Mouse (Mus musculus) neutrophil, adult 5-6 weeks (primary cell): Measurements from ENCODE around the gene Chpf. TPM values are rescaled to one million over a fixed set of nuclear protein-coding genes. Genes with fewer than 3 reads are reported as not detected.
A peak's percentile ranks its signal among the peaks of the same experiment; 100 is the strongest.

Experiments used
- ATAC-seq: fragments of 151-379, 151-347 bp; 2 replicates; pipeline ENCODE4 v1.8.0; 2017; ENCODE audit warnings: mild to moderate bottlenecking, moderate TSS enrichment; ENCODE audit not compliant: insufficient number of reproducible peaks, poor library complexity, low FRiP score, severe bottlenecking; ENCODE audit errors: extremely low read depth
- total RNA-seq: library from RNA; stranded (forward); fragments of 200-1000 nt; gene quantifications from 2 replicates; pipeline ENCODE4 v1.2.3, GENCODE M21; 2017

Gene Chpf
- total RNA-seq, 1 experiment from 2014 or later: 4.1 TPM

GRCm38 (mm10) chr1:75502945-75503650 is 24.0 kb upstream of the Chpf start:
- ATAC-seq: no peak

DNA sequence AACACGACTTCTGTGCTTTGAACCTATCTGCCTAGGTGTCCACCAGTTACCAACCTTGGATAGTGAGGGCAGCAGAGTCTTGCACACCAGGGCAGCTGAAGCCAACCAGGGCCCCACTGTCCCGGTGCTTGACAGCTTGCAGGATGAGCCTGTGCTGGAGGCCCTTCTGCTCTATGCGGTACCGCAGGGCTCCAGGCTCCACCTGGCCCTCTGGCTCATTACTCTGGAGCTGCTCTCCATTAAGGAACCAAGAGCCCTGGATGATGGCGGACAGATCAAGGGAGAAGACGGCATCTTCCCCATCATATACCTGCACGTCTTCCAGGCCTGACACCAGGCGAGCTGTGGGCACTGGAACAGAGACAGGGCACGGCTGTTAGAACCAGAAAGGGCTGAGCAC is 22.8 kb upstream of the Chpf start:
- no peak for ATAC-seq

DNA sequence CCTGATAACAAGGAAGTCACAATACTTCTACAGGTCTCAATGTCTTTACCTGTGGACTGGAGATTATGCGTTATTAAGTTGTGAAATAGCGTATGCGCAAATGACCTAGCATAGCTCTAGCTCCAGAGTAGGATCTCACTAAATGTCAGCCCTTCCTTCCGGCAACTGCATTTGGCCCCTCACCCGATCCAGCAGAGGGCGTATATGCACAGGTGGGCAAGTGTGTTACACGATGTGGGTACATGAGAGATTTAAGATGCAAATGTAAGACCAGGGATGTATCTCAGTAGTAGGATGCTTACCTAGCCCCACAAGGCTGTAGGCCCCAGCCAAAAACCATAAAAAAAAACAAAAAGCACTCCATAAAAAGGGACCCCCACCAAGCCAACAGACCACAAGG is 20.3 kb upstream of the Chpf start:
- no peak for ATAC-seq

- ATAC-seq: no peak
Measured at GRCm38 (mm10) chr1:75498897-75499296, 19.8 kb upstream of the Chpf start.

DNA sequence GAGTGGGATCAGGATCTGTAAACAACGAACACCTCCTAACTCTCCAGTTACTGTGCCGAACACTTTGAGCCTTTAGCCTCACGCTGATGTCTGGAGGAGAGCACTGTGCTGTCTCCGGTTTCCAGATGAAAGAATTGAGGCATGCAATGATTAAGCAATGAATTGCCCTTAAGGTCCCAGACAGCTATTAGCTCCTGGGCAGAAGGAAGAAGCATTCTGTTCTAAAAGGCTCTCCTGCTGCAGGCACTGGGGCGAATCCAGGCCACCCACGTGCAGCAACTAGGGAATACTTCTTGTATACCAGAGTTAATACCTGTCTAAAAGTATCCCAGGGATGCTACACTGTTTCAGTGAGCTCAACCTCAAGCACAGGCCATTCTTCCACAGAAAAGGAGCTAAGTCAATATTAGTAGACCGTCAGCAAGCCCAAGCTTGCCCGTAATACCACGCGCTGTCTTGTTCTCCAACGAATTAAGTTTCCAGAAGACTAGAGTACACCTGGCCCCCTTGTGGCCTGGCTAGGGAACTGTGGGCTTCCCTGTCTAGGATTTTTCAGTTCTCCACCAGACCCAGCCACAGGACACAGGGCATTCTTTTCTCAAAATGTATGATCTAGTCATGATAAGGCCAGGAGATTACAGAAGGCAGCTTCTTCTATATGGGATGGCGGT is 15.9 kb upstream of the Chpf start:
- ATAC-seq: no peak

DNA sequence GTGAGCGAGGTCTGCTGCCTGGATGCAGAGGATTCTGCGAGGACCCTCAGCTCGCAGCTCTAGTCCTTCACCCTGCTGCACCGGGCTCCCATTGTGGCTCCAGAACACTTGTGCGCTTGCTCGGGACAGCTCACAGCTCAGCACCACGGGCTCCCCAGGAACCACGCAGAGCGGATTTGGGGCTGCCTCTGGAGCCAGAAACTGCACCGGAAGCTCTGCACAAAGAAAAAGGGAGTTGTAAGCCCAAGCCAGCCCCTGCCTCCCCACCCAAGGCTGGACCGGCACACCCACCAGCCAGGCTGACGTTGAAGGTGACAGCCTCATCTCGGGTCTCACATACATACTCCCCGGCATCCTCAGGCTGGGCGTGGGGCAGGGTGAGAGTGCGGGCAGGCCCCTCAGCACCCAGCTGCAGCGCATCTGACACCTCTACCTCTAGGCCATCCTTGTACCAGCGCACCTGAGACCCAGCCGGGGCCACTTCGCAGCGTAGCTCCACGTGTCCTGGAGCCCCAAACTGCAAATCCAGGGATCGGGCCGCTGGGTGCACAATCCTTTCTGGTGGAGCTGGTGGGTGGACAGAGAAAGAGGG is 13.6 kb upstream of the Chpf start:
- ATAC-seq: no peak

GRCm38 (mm10) chr1:75490785-75491551 is 11.9 kb upstream of the Chpf start:
- ATAC-seq: no peak

GRCm38 (mm10) chr1:75487405-75488161 is 8.5 kb upstream of the Chpf start:
- no peak for ATAC-seq

DNA sequence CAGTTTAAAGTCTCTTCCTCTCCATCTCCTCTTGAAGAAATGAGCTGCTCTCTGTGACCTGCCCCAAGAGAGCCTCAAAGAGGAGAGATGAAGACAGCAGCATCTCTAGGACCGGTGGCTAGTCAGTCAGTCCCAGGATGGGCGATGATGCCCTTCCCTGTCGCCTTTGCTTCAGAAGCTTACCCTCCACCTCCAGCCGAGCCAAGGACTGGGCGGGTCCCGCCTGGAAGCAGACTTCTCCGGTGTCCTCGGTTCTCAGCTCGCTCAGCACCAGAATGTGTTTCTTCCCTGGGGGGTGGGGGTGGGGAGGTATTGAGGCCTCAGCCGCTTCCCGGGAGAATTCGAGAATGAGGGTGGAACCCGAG is 7.9 kb upstream of the Chpf start:
- ATAC-seq: no peak

DNA sequence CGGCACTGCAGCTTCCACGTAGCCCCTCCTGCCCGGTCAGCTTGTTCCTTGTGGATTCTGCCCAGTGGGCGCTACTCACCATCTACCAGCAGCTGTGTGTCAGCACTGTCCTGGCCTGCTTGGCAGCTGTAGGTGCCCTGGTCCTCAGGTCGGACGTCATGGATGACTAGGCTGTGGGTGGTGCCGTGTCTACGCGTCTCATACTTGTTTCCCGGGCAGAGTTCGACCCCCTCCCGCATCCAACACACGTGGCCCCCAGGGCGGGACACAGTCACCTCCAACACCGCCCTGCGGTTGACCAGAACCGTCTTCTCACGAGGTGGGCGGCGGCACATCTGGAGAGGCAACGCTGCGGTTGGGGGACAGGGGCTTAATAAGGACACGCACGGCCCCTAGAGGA is 7.5 kb upstream of the Chpf start:
- no peak for ATAC-seq

- ATAC-seq: no peak
Measured at GRCm38 (mm10) chr1:75480735-75481134, 1.6 kb upstream of the Chpf start.

DNA sequence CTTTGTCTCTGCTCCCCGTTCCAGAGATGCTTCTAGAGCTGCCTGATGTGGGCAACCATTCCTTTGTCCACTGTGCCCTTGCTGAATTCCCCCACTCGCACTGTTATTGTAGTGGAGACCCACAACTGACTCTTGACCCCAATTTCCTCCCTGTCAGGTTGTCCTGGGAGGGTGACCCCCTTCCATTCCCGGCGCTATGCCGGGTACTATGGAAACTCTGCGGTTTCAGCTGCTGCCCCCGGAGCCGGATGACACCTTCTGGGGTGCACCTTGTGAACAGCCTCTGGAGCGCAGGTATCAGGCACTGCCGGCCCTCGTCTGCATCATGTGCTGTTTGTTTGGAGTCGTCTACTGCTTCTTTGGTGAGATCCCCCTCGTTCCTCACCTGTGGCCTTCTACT is 929 bp upstream of the Chpf start:
- ATAC-seq: no peak

DNA sequence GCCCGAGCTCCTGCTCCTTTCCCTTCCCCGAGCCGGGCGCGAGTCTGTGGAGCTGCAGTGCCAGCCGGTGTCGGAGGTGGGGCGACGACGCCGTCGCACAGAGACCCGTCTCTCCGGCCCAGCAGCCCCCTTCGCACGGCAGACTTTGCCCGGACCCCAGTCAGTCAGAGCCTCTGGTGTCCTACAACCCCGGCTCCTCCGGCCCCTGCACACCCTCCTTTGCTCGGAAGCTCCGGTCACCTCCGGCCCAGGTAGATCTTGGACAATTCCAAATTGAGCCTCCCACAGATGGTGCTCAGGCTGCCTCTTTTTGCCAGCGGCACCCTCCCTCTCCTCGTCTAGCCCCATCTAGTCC is 505 bp upstream of the Chpf start:
- no peak for ATAC-seq

DNA sequence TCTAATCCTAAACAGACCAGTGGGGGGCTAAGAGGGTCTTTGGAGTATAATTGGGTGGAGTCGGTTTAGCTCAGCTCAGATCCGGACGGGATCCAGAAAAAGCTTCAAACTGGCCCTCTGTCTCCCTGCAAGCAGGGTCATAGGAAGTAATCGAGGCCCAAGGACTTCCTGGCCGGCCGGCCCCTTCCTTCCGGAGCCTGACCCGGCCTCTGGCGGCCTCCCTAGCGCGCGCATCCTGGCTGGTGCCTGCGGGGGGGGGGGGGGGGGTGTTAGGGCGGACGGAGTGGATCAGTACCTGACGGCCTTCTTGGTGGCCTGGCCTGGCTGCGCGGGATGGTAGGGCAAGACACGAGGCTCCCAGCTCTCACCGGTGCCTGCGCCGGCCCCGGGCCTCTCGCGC is 610 bp downstream of the Chpf start:
- ATAC-seq: no peak

GRCm38 (mm10) chr1:75477966-75478290 is 1.2 kb downstream of the Chpf start:
- no peak for ATAC-seq

DNA sequence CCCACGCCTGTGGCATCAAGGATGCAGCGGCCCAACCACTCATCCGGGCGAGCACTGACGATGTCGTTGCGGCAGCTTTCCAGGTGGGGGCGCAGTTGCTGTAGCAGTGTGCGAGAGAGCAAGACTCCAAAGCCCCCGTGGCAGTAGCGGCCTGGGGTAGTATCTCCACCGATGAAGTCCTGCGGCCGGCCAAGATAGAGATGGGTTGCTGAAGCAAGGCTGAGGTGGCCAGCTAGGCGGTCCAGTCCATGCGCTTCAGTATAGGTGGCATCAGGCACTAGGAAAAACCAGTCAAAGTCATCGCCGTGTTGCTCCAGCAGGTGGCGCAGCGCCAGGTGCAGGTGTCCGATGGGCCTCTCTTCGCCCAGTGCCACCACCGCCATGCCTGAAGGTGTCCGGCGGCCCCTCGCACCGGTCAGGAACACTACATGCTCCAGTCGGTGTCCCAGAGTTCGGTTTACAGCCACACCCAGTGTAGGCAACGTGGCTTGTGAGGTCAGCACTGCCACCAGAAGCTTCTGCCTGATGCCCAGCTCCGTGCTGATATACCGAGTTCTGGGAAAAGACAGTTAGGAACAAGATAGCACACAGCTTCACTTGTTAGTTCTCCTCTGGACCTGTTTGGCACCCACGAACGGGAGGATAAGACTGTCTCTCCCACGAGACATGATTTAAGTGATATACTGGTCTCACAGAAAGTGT is 1.7 kb downstream of the Chpf start:
- ATAC-seq: peak; percentile 18

GRCm38 (mm10) chr1:75476441-75476840 is 2.7 kb downstream of the Chpf start:
- ATAC-seq: no peak

- ATAC-seq: no peak
Measured at GRCm38 (mm10) chr1:75469287-75469825, 9.8 kb downstream of the Chpf start.
